ENCODE assay signal across 25 mouse cellular contexts in the genomic region with DNA sequence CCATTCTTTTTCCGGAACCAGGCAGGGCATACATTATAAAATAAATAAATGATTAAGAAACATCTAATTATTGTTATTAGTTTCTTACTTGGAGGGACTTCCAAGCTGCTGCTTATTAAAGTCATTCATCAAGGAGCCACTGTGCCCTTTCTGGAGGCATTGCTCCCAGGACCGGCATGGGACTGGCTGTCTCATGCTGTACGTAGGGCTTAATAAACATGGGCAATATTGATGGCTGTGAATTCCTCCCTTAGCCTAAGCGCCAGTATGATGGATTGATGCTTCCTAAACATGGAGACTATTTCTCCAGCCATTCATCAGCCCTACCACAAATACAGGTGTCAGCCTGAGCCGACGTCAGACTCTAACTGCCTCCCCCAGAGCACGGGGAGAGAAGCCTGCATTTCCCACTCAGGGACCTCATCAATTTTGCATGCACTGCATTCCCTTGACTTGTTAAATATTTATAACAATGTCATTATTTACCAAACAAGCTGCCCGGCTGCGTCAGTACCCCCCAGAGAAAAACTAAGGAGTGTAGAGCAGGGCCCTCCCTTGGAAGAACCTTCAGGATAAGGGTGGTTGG.
A peak's percentile ranks its signal among the peaks of the same experiment; 100 is the strongest.
DNase-seq lines count a peak whose midpoint lies in the region; ATAC-seq lines count a peak whose summit lies in the region.
"Had no signal": no experiment of that assay in that cellular context is flagged by ENCODE, and none has a peak within 500 bp of the region (broad histone marks: within the 10 kb centered on the region; RNA-seq: fewer than 3 reads in every experiment).

No protein-coding gene starts in this region.

- no peak overlapping the region for H3K9ac ChIP-seq in hindbrain, embryonic 11.5 days (ENCODE audit: low read depth, low read length)
- no peak overlapping the region for H3K9ac ChIP-seq in hindbrain, embryonic 13.5 days
- no peak overlapping the region for H3K9ac ChIP-seq in midbrain, embryonic 14.5 days (replicated peaks; ENCODE audit: low read length)
- no peak overlapping the region for H3K9ac ChIP-seq in neural tube, embryonic 14.5 days (replicated peaks; ENCODE audit: low read depth, low read length)
- H3K9ac ChIP-seq: embryonic facial prominence, embryonic 13.5 days; forebrain, embryonic 13.5 days; intestine, embryonic 15.5 days; limb, embryonic 15.5 days; liver, embryonic 14.5 days; lung, embryonic 15.5 days had no signal

- H3K27ac ChIP-seq in hindbrain, embryonic 11.5 days (ENCODE audit: low read depth, low read length) = no peak overlapping the region
- H3K27ac ChIP-seq in hindbrain, embryonic 10.5 days = no peak overlapping the region
- peak overlapping the region; percentile 82 for H3K27ac ChIP-seq in hindbrain, embryonic 13.5 days
- H3K27ac ChIP-seq in midbrain, embryonic 14.5 days (replicated peaks; ENCODE audit: low read depth, low read length) = peak overlapping the region; percentile 39; the same call in 1 of the 2 replicates
- H3K27ac ChIP-seq in neural tube, embryonic 14.5 days (ENCODE audit: low read depth, low read length) = peak overlapping the region; percentile 63; the same call in 1 of the 2 replicates
- H3K27ac ChIP-seq: embryonic facial prominence, embryonic 13.5 days; forebrain, embryonic 13.5 days; heart, embryonic 10.5 days; intestine, embryonic 15.5 days; limb, embryonic 15.5 days; liver, embryonic 14.5 days; lung, embryonic 15.5 days had no signal

- WGBS in hindbrain, embryonic 11.5 days = 55% methylated on average over 9 of the region's 9 CpGs
- WGBS in hindbrain, embryonic 10.5 days = 73% methylated on average over 9 of the region's 9 CpGs
- whole genome bisulfite sequencing in hindbrain, embryonic 13.5 days = 33% methylated on average over 9 of the region's 9 CpGs
- WGBS in midbrain, embryonic 14.5 days = 55% methylated on average over 9 of the region's 9 CpGs
- 37% methylated on average over 9 of the region's 9 CpGs for WGBS in neural tube, embryonic 14.5 days

- DNase-seq in hindbrain, embryonic 11.5 days (ENCODE audit: low spot score) = peak; percentile 14
- DNase-seq in hindbrain, embryonic 10.5 days (ENCODE audit: low spot score) = no peak
- peak; percentile 50 for DNase-seq in midbrain, embryonic 14.5 days
- DNase-seq in layer of hippocampus, adult 8-10 months (ENCODE audit: low spot score in 2 of 2) = no peak
- DNase-seq in thymus, postnatal 25 days = no peak
- DNase-seq: adrenal gland, postnatal 25 days; cerebellum, adult 11 months; cerebellum, postnatal 10 days; gastrocnemius, postnatal 10 days; heart, postnatal 4 days; kidney, adult 9 months; kidney, postnatal 14 days; lung, postnatal 4 days; thymus, adult 18-20 months; thymus, postnatal 4 days had no signal

- no peaks in the 10 kb centered on the region for H3K36me3 ChIP-seq in hindbrain, embryonic 11.5 days (ENCODE audit: control insufficient read depth, insufficient read depth, low read length)
- no peaks in the 10 kb centered on the region for H3K36me3 ChIP-seq in hindbrain, embryonic 10.5 days
- no peaks in the 10 kb centered on the region for H3K36me3 ChIP-seq in hindbrain, embryonic 13.5 days
- no peaks in the 10 kb centered on the region for H3K36me3 ChIP-seq in midbrain, embryonic 14.5 days (ENCODE audit: control insufficient read depth, insufficient read depth, low read length)
- H3K36me3 ChIP-seq in neural tube, embryonic 14.5 days (ENCODE audit: control insufficient read depth, insufficient read depth, low read length) = no peaks in the 10 kb centered on the region
- H3K36me3 ChIP-seq: embryonic facial prominence, embryonic 13.5 days; heart, embryonic 10.5 days; intestine, embryonic 15.5 days; limb, embryonic 15.5 days; lung, embryonic 15.5 days had no signal

- H3K4me1 ChIP-seq in hindbrain, embryonic 11.5 days (replicated peaks; ENCODE audit: control insufficient read depth, insufficient read depth, low read length) = peaks cover 4% of the 10 kb centered on the region; the same call in 1 of the 2 replicates
- H3K4me1 ChIP-seq in hindbrain, embryonic 10.5 days (replicated peaks) = peaks cover 15% of the 10 kb centered on the region
- peaks cover 20% of the 10 kb centered on the region for H3K4me1 ChIP-seq in hindbrain, embryonic 13.5 days (replicated peaks)
- H3K4me1 ChIP-seq in midbrain, embryonic 14.5 days (ENCODE audit: control insufficient read depth, insufficient read depth, low read length) = peaks cover 12% of the 10 kb centered on the region; the same call in 1 of the 2 replicates
- peaks cover 5% of the 10 kb centered on the region for H3K4me1 ChIP-seq in neural tube, embryonic 14.5 days (ENCODE audit: control insufficient read depth, insufficient read depth, low read length)
- H3K4me1 ChIP-seq: embryonic facial prominence, embryonic 13.5 days; forebrain, embryonic 13.5 days; heart, embryonic 10.5 days; intestine, embryonic 15.5 days; limb, embryonic 15.5 days; lung, embryonic 15.5 days had no signal

- H3K27me3 ChIP-seq in hindbrain, embryonic 11.5 days (ENCODE audit: control insufficient read depth, insufficient read depth, low read length) = no peaks in the 10 kb centered on the region
- H3K27me3 ChIP-seq in hindbrain, embryonic 10.5 days (ENCODE audit: insufficient read depth, poor library complexity, severe bottlenecking) = no peaks in the 10 kb centered on the region
- no peaks in the 10 kb centered on the region for H3K27me3 ChIP-seq in hindbrain, embryonic 13.5 days
- no peaks in the 10 kb centered on the region for H3K27me3 ChIP-seq in midbrain, embryonic 14.5 days (ENCODE audit: control insufficient read depth, insufficient read depth, low read length)
- H3K27me3 ChIP-seq in neural tube, embryonic 14.5 days (ENCODE audit: control insufficient read depth, insufficient read depth, low read length) = no peaks in the 10 kb centered on the region
- H3K27me3 ChIP-seq: embryonic facial prominence, embryonic 13.5 days; forebrain, embryonic 13.5 days; intestine, embryonic 15.5 days; limb, embryonic 15.5 days had no signal

- no peak overlapping the region for H3K4me2 ChIP-seq in hindbrain, embryonic 11.5 days (replicated peaks; ENCODE audit: low read depth, low read length)
- H3K4me2 ChIP-seq in hindbrain, embryonic 13.5 days = no peak overlapping the region
- no peak overlapping the region for H3K4me2 ChIP-seq in midbrain, embryonic 14.5 days (ENCODE audit: low read length)
- H3K4me2 ChIP-seq in neural tube, embryonic 14.5 days (ENCODE audit: low read depth, low read length) = no peak overlapping the region
- H3K4me2 ChIP-seq: embryonic facial prominence, embryonic 13.5 days; forebrain, embryonic 13.5 days; intestine, embryonic 15.5 days; limb, embryonic 15.5 days; lung, embryonic 15.5 days had no signal

- no peak overlapping the region for H3K4me3 ChIP-seq in hindbrain, embryonic 11.5 days (ENCODE audit: low read depth, low read length)
- no peak overlapping the region for H3K4me3 ChIP-seq in hindbrain, embryonic 10.5 days
- H3K4me3 ChIP-seq in hindbrain, embryonic 13.5 days = no peak overlapping the region
- H3K4me3 ChIP-seq in midbrain, embryonic 14.5 days (replicated peaks; ENCODE audit: low read depth, low read length) = no peak overlapping the region
- H3K4me3 ChIP-seq in neural tube, embryonic 14.5 days (ENCODE audit: low read depth, low read length) = no peak overlapping the region
- H3K4me3 ChIP-seq: embryonic facial prominence, embryonic 13.5 days; forebrain, embryonic 13.5 days; heart, embryonic 10.5 days; intestine, embryonic 15.5 days; limb, embryonic 15.5 days; lung, embryonic 15.5 days had no signal

- ATAC-seq in hindbrain, embryonic 11.5 days (ENCODE audit: low FRiP score) = peak; percentile 81
- ATAC-seq in hindbrain, embryonic 13.5 days (ENCODE audit: low FRiP score) = peak; percentile 91
- ATAC-seq in midbrain, embryonic 14.5 days (ENCODE audit: low FRiP score, low TSS enrichment) = no peak
- peak; percentile 90 for ATAC-seq in neural tube, embryonic 14.5 days (ENCODE audit: low read depth)
- ATAC-seq in cerebellum, adult (ENCODE audit: insufficient number of reproducible peaks, low FRiP score, low TSS enrichment) = no peak
- ATAC-seq: forebrain, embryonic 13.5 days; intestine, embryonic 15.5 days had no signal

- H3K9me3 ChIP-seq in hindbrain, embryonic 11.5 days (ENCODE audit: control insufficient read depth, low read length) = no peaks in the 10 kb centered on the region
- H3K9me3 ChIP-seq in hindbrain, embryonic 10.5 days = no peaks in the 10 kb centered on the region
- no peaks in the 10 kb centered on the region for H3K9me3 ChIP-seq in hindbrain, embryonic 13.5 days
- H3K9me3 ChIP-seq in midbrain, embryonic 14.5 days (ENCODE audit: control insufficient read depth, low read length) = no peaks in the 10 kb centered on the region
- H3K9me3 ChIP-seq in neural tube, embryonic 14.5 days (ENCODE audit: control insufficient read depth, low read length) = no peaks in the 10 kb centered on the region
- H3K9me3 ChIP-seq: embryonic facial prominence, embryonic 13.5 days; forebrain, embryonic 13.5 days; heart, embryonic 10.5 days; intestine, embryonic 15.5 days; limb, embryonic 15.5 days; lung, embryonic 15.5 days had no signal

Comparison
In these comparisons a context has a peak if more than half of its experiments do, and no peak if none do; other contexts are left out.
1. DNase-seq: peak in hindbrain, embryonic 11.5 days (single experiment) and midbrain, embryonic 14.5 days (single experiment); none in hindbrain, embryonic 10.5 days (single experiment), layer of hippocampus, adult 8-10 months (0 of 2) and thymus, postnatal 25 days (single experiment).
2. H3K27ac ChIP-seq: peak in hindbrain, embryonic 13.5 days (single experiment), midbrain, embryonic 14.5 days (single experiment) and neural tube, embryonic 14.5 days (single experiment); none in hindbrain, embryonic 11.5 days (single experiment) and hindbrain, embryonic 10.5 days (single experiment).
3. ATAC-seq: peak in hindbrain, embryonic 11.5 days (single experiment), hindbrain, embryonic 13.5 days (single experiment) and neural tube, embryonic 14.5 days (single experiment); none in midbrain, embryonic 14.5 days (single experiment) and cerebellum, adult (single experiment).